Mouse (Mus musculus) Muller cell, postnatal 12 days (primary cell): ENCODE measurements around the gene Klk14.
"Not testable (repeated sequence)": the region's sequence is repeated elsewhere in the genome, so short reads cannot be mapped to it uniquely, and the experiment has no call there.

Source experiments
- DNase-seq: peaks from one replicate; pipeline ENCODE4 v3.0.0-alpha.2; 2015; ENCODE audit errors: inconsistent ontology term

Klk14 gene

DNA sequence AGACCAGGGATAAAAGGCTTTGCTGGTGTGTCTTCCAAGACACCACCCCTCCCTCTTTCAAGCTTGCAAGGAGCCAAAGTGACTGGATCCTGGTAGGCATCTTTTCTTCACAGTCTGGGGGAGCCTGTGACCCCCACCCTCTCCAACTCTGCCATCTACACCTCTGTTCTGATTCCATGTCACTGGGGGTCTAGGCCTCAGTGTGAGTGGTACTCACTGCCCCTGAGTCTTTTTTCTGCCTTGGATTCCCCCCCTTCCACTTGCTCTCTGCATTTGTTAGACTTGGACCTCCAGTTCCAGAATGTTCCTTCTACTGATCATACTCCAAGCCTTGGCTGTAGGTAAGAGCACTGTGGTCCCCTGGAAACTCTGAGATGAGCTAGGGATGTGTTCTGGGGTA lies at the start of gene Klk14:
TSS of gene Klk14 (plus strand) at position 301 of the 400 bp plus-strand sequence.
- no peak for DNase-seq

DNA sequence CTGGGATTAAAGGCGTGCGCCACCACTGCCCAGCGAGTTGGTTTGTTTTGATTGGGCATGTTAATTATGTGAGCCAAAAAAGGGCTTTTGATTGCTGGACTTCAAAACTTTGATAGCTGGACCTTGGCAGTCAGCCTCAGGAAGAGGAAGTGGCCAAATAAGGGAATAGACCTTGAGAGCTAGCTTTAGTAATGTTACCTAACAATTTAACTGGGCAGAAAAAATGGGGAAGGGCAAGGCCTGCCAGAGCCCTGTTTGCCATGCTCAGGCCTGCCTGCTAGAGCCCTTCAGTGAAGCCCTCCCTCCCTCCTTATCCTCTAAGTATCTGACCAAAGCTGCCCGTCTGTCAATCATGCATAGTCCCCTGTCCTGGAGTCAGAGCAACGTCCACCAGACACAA lies 47.6 kb upstream of the Klk14 start:
- no peak for DNase-seq

- no peak for DNase-seq
Measured at GRCm38 (mm10) chr7:43643046-43643652, 47.1 kb upstream of the Klk14 start.

DNA sequence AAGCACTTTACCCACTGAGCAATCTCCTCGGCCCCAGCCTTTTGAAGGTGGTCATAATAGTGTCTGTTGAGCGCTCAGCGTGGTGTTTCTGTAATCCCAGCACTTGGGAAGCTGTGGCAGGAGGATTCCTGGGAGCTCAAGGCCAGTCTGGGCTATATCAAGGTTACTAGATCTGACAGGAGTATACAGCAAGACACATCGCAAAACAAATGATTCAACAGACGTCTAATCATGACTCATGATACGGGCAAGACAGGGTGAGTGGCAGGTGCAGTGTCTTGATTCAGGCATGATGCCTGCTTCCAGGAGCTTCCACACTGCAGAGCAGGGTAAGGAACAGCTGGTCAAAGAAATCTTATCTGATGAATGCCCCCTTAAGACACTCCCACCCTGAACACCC lies 37.5 kb upstream of the Klk14 start:
- DNase-seq: no peak

DNA sequence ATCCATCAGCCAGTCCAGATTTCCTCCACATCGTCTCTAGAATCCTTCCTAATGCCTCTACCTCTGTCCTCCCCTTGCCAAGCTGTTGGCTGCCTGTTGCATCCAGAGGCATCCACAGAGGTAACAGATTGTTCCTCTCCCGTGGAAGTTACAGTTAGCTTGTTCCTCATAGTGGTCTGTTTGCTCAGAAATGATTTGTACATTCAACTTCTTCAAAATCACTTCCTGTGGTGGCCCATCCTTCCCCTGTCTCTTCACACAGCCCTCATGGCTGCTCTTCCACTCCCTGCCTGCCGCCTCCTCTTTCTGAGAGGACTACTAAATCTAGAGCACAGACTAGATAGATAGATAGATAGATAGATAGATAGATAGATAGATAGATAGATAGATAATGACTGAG lies 35.7 kb upstream of the Klk14 start:
- no peak for DNase-seq

- no peak for DNase-seq
Measured at GRCm38 (mm10) chr7:43656232-43656631, 34.0 kb upstream of the Klk14 start.

GRCm38 (mm10) chr7:43660002-43660401 lies 30.2 kb upstream of the Klk14 start, which contains the start of gene Siglece:
Gene Siglece (minus strand): TSS chr7:43660161.
- DNase-seq: no peak

GRCm38 (mm10) chr7:43662804-43663203 lies 27.4 kb upstream of the Klk14 start:
- DNase-seq: peak; percentile 72

- DNase-seq: not testable (repeated sequence)
Measured at GRCm38 (mm10) chr7:43667221-43667620, 23.0 kb upstream of the Klk14 start.

- no peak for DNase-seq
Measured at GRCm38 (mm10) chr7:43668582-43668981, 21.6 kb upstream of the Klk14 start.

DNA sequence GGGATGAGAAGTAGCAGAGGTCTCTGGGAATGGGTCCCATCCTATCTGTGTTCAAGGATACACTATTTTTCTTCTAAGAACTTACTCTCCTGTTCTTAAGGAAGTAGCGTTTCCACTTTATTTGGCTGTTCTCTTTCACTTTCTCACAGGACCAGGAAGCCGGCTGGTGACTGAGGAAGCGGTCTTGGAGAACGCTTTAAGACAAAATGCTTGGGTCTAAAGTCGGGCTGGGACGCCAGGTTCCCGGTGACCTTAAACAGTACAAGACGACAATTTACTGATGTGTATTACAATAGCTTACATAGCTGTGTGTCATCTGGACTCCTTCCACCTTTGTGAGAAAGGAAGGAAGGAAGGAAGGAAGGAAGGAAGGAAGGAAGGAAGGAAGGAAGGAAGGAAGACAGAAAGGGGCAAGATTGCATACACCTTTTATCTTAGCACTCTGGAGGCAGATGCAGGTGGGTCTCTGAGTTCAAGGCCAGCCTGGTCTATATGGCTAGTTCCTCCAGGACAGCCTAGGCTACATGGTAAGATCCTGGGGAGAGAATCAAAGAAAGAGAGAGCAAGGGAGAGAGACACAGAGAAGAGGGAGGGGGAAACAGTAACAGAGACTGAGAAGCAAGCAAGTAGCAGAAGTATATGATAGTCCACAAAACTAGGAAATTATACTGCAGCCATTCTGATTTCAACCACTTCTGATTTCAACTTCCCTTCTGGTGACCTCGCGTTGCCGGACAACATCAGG lies 19.0 kb upstream of the Klk14 start:
- DNase-seq: no peak

DNA sequence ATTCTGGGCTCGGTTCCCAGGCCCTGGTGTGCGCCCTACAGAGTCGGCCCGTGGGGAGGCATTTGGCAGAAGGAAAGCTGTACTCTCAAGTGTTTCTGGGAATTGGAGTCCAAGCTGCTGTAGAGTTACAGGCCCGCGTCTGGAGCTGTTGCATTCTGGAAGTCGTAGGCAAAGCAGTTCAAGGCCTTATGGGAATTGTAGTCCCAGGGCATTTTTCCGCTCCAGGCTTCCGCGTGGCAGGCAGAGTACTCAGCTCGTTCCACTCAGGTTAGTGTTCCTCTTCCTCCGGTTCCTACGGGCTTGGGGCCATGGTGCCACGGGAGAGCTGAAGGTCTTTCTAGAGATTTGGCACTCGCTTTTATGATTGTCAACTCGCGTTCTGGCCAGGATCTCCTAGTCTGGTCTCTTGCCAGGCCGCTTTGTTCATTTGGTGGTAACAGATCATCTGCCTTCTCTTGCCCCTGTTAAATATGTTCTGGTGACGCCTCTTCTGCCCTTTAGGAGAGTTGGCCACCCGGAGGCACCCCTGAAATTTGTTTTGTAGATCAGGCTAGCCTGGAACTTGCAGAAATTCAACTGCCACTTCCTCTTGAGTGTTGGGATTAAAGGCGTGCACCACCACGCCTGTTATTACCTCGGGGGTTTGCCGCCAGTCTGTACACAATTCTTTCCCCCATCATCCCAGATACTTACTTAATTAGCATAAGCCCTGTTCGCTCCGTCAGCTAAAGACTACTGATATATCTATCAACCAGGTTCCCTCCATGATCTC lies 18.2 kb upstream of the Klk14 start, which contains the start of gene Ctu1:
TSS of gene Ctu1 (plus strand) at position 208 of the 772 bp plus-strand sequence.
- DNase-seq: peak; percentile 93

DNA sequence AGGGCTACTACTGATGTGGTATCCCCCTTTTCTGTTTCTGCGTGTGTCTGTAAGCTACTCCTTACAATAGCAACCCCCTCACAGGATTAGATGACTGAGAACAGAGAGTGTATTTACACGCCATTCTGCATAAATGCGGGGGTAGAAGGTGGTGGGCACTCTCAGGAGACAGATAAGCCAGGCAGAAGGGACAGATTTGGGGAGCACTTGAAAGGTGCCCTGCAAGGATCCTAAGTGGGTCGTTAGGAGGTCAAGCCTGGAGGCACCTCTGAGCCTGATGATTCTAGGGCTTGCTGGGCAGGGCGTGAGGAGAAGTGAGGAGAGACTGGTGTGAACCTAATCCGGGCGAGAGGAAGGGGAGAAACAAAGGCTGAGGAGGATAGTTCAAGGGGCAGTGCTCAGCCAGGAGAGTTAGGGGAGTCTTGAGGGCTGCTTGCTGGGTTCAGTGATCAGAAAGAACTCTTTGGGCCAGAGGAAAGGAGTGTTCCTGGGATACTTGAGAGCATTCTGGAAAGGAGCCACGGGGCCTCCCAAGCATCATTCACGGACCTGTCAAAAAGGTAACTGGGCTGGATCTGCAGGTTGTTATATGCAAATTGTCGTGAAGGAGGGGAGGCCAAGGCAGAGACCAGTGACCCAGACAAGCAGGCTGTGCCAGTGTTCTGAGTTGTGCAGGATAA lies 17.5 kb upstream of the Klk14 start:
- peak; percentile 9 for DNase-seq

- DNase-seq: no peak
Measured at GRCm38 (mm10) chr7:43675091-43675490, 15.1 kb upstream of the Klk14 start.

GRCm38 (mm10) chr7:43678517-43678916 lies 11.7 kb upstream of the Klk14 start:
- peak; percentile 30 for DNase-seq

DNA sequence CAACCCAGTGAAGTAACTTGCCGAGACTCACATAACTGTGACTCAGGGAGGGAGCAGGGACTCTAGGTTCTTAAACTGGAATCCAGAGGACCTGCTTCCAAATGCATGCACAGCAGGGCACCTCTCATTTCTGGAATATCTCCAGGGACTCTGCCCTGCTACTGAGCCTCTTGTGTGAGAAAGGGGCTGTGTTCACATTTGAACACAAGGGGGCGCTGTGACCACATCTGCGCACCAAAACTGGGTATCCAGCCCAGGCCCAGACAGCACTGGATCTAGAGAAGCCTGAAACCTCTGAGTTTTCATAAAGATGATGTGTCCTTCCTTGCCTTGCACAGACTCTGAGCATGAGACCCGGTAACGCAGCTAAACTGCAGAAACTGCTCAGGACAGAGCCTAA lies 9.3 kb upstream of the Klk14 start:
- DNase-seq: peak; percentile 54

DNA sequence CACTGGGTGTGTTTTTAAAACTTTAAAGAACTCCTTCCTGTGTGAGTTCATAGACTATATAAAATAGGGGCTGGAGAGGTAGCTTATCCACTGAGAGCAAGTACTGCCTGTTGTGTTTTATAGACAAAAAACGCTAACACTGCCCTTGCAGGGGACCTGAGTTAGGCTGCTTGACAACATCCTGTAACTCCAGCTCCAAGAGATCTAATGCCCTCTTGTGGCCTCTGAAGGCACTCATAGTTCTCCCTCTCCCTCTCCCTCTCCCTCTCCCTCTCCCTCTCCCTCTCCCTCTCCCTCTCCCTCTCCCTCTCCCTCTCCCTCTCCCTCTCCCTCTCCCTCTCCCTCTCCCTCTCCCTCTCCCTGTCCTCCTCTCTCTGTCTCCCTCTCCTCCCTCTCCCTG lies 7.7 kb upstream of the Klk14 start:
- not testable (repeated sequence) for DNase-seq

- no peak for DNase-seq
Measured at GRCm38 (mm10) chr7:43685088-43685487, 5.1 kb upstream of the Klk14 start.

- no peak for DNase-seq
Measured at GRCm38 (mm10) chr7:43710031-43710430, 19.8 kb downstream of the Klk14 start.

- DNase-seq: no peak
Measured at GRCm38 (mm10) chr7:43712267-43712666, 22.0 kb downstream of the Klk14 start, which contains the start of gene Klk13. Gene Klk13 (plus strand): TSS chr7:43712567.

- no peak for DNase-seq
Measured at GRCm38 (mm10) chr7:43712917-43713316, 22.7 kb downstream of the Klk14 start.
